Mouse (Mus musculus) lung, embryonic 16.5 days (tissue): ENCODE measurements at regions not wholly inside any gene's neighbourhood (a gene's known extent, or its start where the extent isn't known, plus 50 kb on each side); places are given as distances from the start of the nearest gene placed in this dataset.

Experiments used
- ATAC-seq: fragments of 200-750 bp; cut with Nextera tagmentation; 2 replicates; pipeline ENCODE4 v1.8.0; 2017; ENCODE audit warnings: low read depth, mild to moderate bottlenecking, moderate library complexity
- H3K27ac ChIP-seq: fragments of 300-500 bp; sonication (generic); 2 replicates; pipeline ENCODE4 v1.5.1; 2014; ENCODE audit warnings: mild to moderate bottlenecking, control low read depth, low read length
- H3K27me3 ChIP-seq: fragments of 300-500 bp; sonication (generic); 2 replicates; pipeline ENCODE4 v1.6.1; 2014; ENCODE audit warnings: low read depth, low read length, mixed read lengths; ENCODE audit not compliant: control insufficient read depth, insufficient read depth
- H3K36me3 ChIP-seq: fragments of 300-500 bp; sonication (generic); 2 replicates; pipeline ENCODE4 v1.6.1; 2014; ENCODE audit warnings: low read length; ENCODE audit not compliant: control insufficient read depth, insufficient read depth
- H3K4me1 ChIP-seq: fragments of 300-500 bp; sonication (generic); replicated peaks from 2 replicates; pipeline ENCODE4 v1.6.1; 2014; ENCODE audit warnings: low read length, mixed read lengths; ENCODE audit not compliant: control insufficient read depth, insufficient read depth
- H3K4me2 ChIP-seq: fragments of 300-500 bp; sonication (generic); 2 replicates; pipeline ENCODE4 v1.6.1; 2014; ENCODE audit warnings: low read depth, low read length, control low read depth
- H3K4me3 ChIP-seq: fragments of 300-500 bp; sonication (generic); 2 replicates; pipeline ENCODE4 v1.5.1; 2014; ENCODE audit warnings: mild to moderate bottlenecking, low read length, control low read depth
- H3K9ac ChIP-seq: fragments of 300-500 bp; sonication (generic); 2 replicates; pipeline ENCODE4 v1.6.1; 2014; ENCODE audit warnings: low read length, control low read depth
- H3K9me3 ChIP-seq: fragments of 300-500 bp; sonication (generic); 2 replicates; pipeline ENCODE4 v1.6.1; 2016; ENCODE audit warnings: low read length; ENCODE audit not compliant: control insufficient read depth
- WGBS: fragments of 180-500 bp; shearing (Covaris S2); extraction: QIAGEN DNeasy Blood & Tissue Kit; methylation state at CpG from one replicate; pipeline ENCODE4 v1.1.7; 2014; 5-methylcytosine and 5-hydroxymethylcytosine counted together

DNA sequence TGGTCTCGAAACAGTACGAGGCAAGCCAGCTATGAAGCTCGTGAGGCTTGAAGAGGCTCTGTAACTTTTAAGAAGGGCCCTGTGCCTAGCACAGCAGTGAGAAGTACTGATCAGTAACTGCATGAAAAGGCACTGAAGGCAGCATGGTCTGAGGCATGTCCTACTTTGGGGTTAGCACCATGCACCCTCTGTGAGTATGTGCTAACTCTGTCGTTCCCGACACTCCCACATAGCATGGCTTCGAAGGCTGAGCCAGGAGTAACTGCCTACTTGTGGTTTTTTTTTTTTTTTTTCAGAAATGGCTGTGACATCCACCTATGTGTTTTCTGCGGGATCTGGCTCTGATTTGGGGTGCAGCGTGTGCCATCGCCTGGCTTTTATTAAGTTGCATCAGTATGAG lies 145.6 kb downstream of the Tm2d1 start:
- Histone ChIP-seq H3K9me3 (no peaks in the 10 kb centered on the region), H3K27ac (peak overlapping the region; percentile 30; the same call in 1 of the 2 replicates)
- no peak for ATAC-seq

GRCm38 (mm10) chr4:98236006-98236783 lies 146.9 kb downstream of the Tm2d1 start:
- peak; percentile 84 for ATAC-seq
- H3K27ac ChIP-seq: peak overlapping the region; percentile 89
- H3K36me3 ChIP-seq: no peaks in the 10 kb centered on the region
- 36% methylated on average over 12 of the region's 12 CpGs for WGBS
- H3K4me3 ChIP-seq: no peak overlapping the region
- H3K27me3 ChIP-seq: no peaks in the 10 kb centered on the region
- H3K4me1 ChIP-seq: peaks cover 8% of the 10 kb centered on the region; the same call in 1 of the 2 replicates
- no peaks in the 10 kb centered on the region for H3K9me3 ChIP-seq
- H3K4me2 ChIP-seq: peak overlapping the region; percentile 0; the same call in 1 of the 2 replicates
- H3K9ac ChIP-seq: no peak overlapping the region; the same call in 1 of the 2 replicates

More for the DNA sequence above, 145.6 kb downstream of the Tm2d1 start:
- no peak overlapping the region for H3K9ac ChIP-seq
- no peak overlapping the region for H3K4me2 ChIP-seq
- H3K4me3 ChIP-seq: no peak overlapping the region
- no peaks in the 10 kb centered on the region for H3K27me3 ChIP-seq
- H3K4me1 ChIP-seq: peaks cover 8% of the 10 kb centered on the region; the same call in 1 of the 2 replicates
- 59% methylated on average over 9 of the region's 9 CpGs for WGBS
- H3K36me3 ChIP-seq: no peaks in the 10 kb centered on the region

DNA sequence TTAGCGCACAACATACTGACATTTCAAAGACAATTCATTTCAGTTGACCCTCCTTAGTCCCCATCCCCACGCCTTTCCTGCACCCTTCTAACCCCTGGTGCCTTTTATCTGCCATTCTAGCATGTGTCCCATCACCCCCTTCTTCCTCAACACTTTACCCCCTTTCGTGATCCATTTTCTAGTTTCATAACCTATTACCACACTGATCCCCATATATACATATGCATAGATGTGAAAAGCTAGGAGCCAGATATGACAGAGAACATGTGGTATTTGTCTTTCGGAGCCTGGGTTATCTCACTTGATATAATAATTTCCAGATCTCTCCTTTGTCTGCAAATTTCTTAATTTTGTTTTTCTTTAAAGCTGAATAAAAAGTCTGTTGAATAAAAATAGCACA lies 154.9 kb downstream of the Tm2d1 start:
- H3K4me3 ChIP-seq: no peak overlapping the region
- no peak overlapping the region for H3K4me2 ChIP-seq
- no peak overlapping the region for H3K9ac ChIP-seq
- 0 out of 2 replicates have a peak, but pooled peaks cover 3% of the 10 kb centered on the region for H3K4me1 ChIP-seq
- no peaks in the 10 kb centered on the region for H3K36me3 ChIP-seq
- no peak overlapping the region for H3K27ac ChIP-seq
- no peaks in the 10 kb centered on the region for H3K9me3 ChIP-seq
- no peaks in the 10 kb centered on the region for H3K27me3 ChIP-seq
- peak; percentile 51; the same call in 1 of the 2 replicates for ATAC-seq
- 65% methylated on average over 4 of the region's 4 CpGs for WGBS

- no peak for ATAC-seq
- H3K36me3 ChIP-seq: no peaks in the 10 kb centered on the region
- no peaks in the 10 kb centered on the region; the same call in 1 of the 2 replicates for H3K9me3 ChIP-seq
- no peaks in the 10 kb centered on the region for H3K27me3 ChIP-seq
- H3K4me1 ChIP-seq: peaks cover 7% of the 10 kb centered on the region; the same call in 1 of the 2 replicates
- H3K9ac ChIP-seq: no peak overlapping the region
- no peak overlapping the region for H3K4me2 ChIP-seq
- 0 out of 2 replicates have a peak overlapping the region, but pooled peaks have one; percentile 47 for H3K27ac ChIP-seq
- no peak overlapping the region for H3K4me3 ChIP-seq
- 70% methylated on average over 7 of the region's 7 CpGs for WGBS
Measured at GRCm38 (mm10) chr4:98224366-98224765, 158.7 kb downstream of the Tm2d1 start.

DNA sequence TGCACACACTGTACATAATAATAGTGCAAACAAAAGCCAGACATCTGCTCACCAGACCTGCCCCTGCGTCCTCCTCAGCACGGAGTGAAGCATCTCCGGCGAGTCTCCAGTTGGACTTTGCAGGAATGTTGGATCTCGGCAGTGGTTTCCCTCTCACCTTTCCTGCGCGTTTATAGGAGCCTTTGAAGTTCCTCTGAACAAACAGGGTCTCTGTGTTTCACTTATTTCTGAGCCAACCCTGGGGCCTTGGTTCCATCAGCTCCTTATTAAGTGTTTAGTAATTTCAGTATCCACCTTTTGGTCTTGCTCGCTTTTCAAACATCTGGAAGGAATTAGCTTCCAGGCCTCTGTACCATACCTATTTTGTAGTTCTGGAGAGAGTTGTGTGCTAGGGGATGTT lies 159.7 kb downstream of the Tm2d1 start:
- Histone ChIP-seq H3K27ac (no peak overlapping the region), H3K4me3 (no peak overlapping the region), H3K36me3 (no peaks in the 10 kb centered on the region), H3K4me2 (no peak overlapping the region), H3K4me1 (peaks cover 7% of the 10 kb centered on the region; the same call in 1 of the 2 replicates), H3K27me3 (no peaks in the 10 kb centered on the region), H3K9ac (no peak overlapping the region), H3K9me3 (no peaks in the 10 kb centered on the region; the same call in 1 of the 2 replicates)
- WGBS: 39% methylated on average over 8 of the region's 8 CpGs
- ATAC-seq: no peak

GRCm38 (mm10) chr4:98221566-98221965 lies 161.5 kb downstream of the Tm2d1 start:
- Histone ChIP-seq H3K27me3 (no peaks in the 10 kb centered on the region), H3K4me1 (peaks cover 7% of the 10 kb centered on the region; the same call in 1 of the 2 replicates), H3K36me3 (no peaks in the 10 kb centered on the region), H3K9me3 (no peaks in the 10 kb centered on the region; the same call in 1 of the 2 replicates), H3K27ac (peak overlapping the region; percentile 61), H3K4me3 (no peak overlapping the region), H3K4me2 (no peak overlapping the region), H3K9ac (no peak overlapping the region)
- peak; percentile 95 for ATAC-seq
- 34% methylated on average over 4 of the region's 4 CpGs for WGBS

- no peaks in the 10 kb centered on the region for H3K27me3 ChIP-seq
- H3K4me3 ChIP-seq: no peak overlapping the region
- H3K4me1 ChIP-seq: no peaks in the 10 kb centered on the region
- H3K27ac ChIP-seq: no peak overlapping the region
- ATAC-seq: no peak
- no peaks in the 10 kb centered on the region for H3K9me3 ChIP-seq
- WGBS: 71% methylated on average over 5 of the region's 5 CpGs
- H3K36me3 ChIP-seq: no peaks in the 10 kb centered on the region
- H3K4me2 ChIP-seq: no peak overlapping the region
- H3K9ac ChIP-seq: no peak overlapping the region
Measured at GRCm38 (mm10) chr4:98215218-98215617, 167.9 kb downstream of the Tm2d1 start.

- no peaks in the 10 kb centered on the region for H3K27me3 ChIP-seq
- no peaks in the 10 kb centered on the region for H3K9me3 ChIP-seq
- peaks cover 3% of the 10 kb centered on the region; the same call in 1 of the 2 replicates for H3K4me1 ChIP-seq
- H3K4me3 ChIP-seq: no peak overlapping the region
- no peak overlapping the region for H3K9ac ChIP-seq
- H3K4me2 ChIP-seq: no peak overlapping the region
- WGBS: 88% methylated on average over 8 of the region's 8 CpGs
- H3K36me3 ChIP-seq: no peaks in the 10 kb centered on the region
- H3K27ac ChIP-seq: no peak overlapping the region
- no peak for ATAC-seq
Measured at GRCm38 (mm10) chr4:98207446-98207845, 175.7 kb downstream of the Tm2d1 start.

- Histone ChIP-seq H3K9me3 (no peaks in the 10 kb centered on the region), H3K27me3 (no peaks in the 10 kb centered on the region), H3K9ac (no peak overlapping the region), H3K4me3 (no peak overlapping the region), H3K36me3 (no peaks in the 10 kb centered on the region), H3K4me2 (no peak overlapping the region), H3K4me1 (peaks cover 5% of the 10 kb centered on the region; the same call in 1 of the 2 replicates), H3K27ac (no peak overlapping the region)
- 45% methylated on average over 6 of the region's 6 CpGs for WGBS
- ATAC-seq: no peak
Measured at GRCm38 (mm10) chr4:98206245-98206970, 176.7 kb downstream of the Tm2d1 start.
